Mouse (Mus musculus) gastrocnemius, postnatal 4 days (tissue): ENCODE measurements at regions not wholly inside any gene's neighbourhood (a gene's known extent, or its start where the extent isn't known, plus 50 kb on each side); places are given as distances from the start of the nearest gene placed in this dataset.

Source experiments
- DNase-seq, 2 experiments: peaks; one replicate each; pipeline ENCODE4 v3.0.0; 2021 to 2022; ENCODE audit warnings: low spot score in 2 of 2, mixed read lengths in 2 of 2

- no peak for DNase-seq
Observed at GRCm38 (mm10) chr3:61740088-61740487, 374.3 kb upstream of the B430305J03Rik start.

- no peak for DNase-seq
Observed at GRCm38 (mm10) chr3:61738528-61738927, 372.8 kb upstream of the B430305J03Rik start.

- DNase-seq = no peak
Observed at GRCm38 (mm10) chr3:61716785-61717184, 351.0 kb upstream of the B430305J03Rik start.

- DNase-seq = no peak
Observed at GRCm38 (mm10) chr3:61687933-61688705, 322.4 kb upstream of the B430305J03Rik start.

- DNase-seq = no peak
Observed at GRCm38 (mm10) chr3:61670874-61671273, 305.1 kb upstream of the B430305J03Rik start.

- no peak for DNase-seq
Observed at GRCm38 (mm10) chr3:61656143-61656542, 290.4 kb upstream of the B430305J03Rik start.

GRCm38 (mm10) chr3:61628535-61628934 is 262.8 kb upstream of the B430305J03Rik start:
- no peak for DNase-seq

- DNase-seq = no peak
Observed at GRCm38 (mm10) chr3:61628099-61628498, 262.3 kb upstream of the B430305J03Rik start.

GRCm38 (mm10) chr3:61623954-61624487 is 258.3 kb upstream of the B430305J03Rik start:
- no peak for DNase-seq

GRCm38 (mm10) chr3:61605469-61605868 is 239.7 kb upstream of the B430305J03Rik start:
- no peak for DNase-seq

- DNase-seq = no peak
Observed at GRCm38 (mm10) chr3:61602891-61603290, 237.1 kb upstream of the B430305J03Rik start.

- no peak for DNase-seq
Observed at GRCm38 (mm10) chr3:61595574-61595973, 229.8 kb upstream of the B430305J03Rik start.

- DNase-seq = no peak
Observed at GRCm38 (mm10) chr3:61592342-61592741, 226.6 kb upstream of the B430305J03Rik start.

- no peak for DNase-seq
Observed at GRCm38 (mm10) chr3:61583669-61584068, 217.9 kb upstream of the B430305J03Rik start.

- DNase-seq = no peak
Observed at GRCm38 (mm10) chr3:61582927-61583326, 217.2 kb upstream of the B430305J03Rik start.

GRCm38 (mm10) chr3:61580252-61580651 is 214.5 kb upstream of the B430305J03Rik start:
- no peak for DNase-seq

GRCm38 (mm10) chr3:61537113-61537512 is 171.4 kb upstream of the B430305J03Rik start:
- DNase-seq = no peak

GRCm38 (mm10) chr3:61535751-61536150 is 170.0 kb upstream of the B430305J03Rik start:
- DNase-seq = no peak

- DNase-seq = no peak
Observed at GRCm38 (mm10) chr3:61503178-61503577, 137.4 kb upstream of the B430305J03Rik start.

GRCm38 (mm10) chr3:61494835-61495234 is 129.1 kb upstream of the B430305J03Rik start:
- DNase-seq = no peak

GRCm38 (mm10) chr3:61486808-61487389 is 121.1 kb upstream of the B430305J03Rik start:
- no peak for DNase-seq

- DNase-seq = no peak
Observed at GRCm38 (mm10) chr3:61478861-61479584, 113.3 kb upstream of the B430305J03Rik start.
